Comparison of ENCODE assay signal across 16 mouse cellular contexts in genomic region chr5:105629955-105630354, GRCm38 (mm10).
DNase-seq lines count a peak whose midpoint lies in the region.
"Had no signal": no experiment of that assay in that cellular context is flagged by ENCODE, and none has a peak within 500 bp of the region (broad histone marks: within the 10 kb centered on the region; RNA-seq: fewer than 3 reads in every experiment).

No protein-coding gene starts in this region.

- intact Hi-C loops in heart, postnatal 25 days (cut with DNase I) = no loop called here

- peak; percentile 37 for DNase-seq in 3T3-L1 (ENCODE audit: low read depth, low spot score)
- DNase-seq in MN1 (ENCODE audit: low spot score) = peak; percentile 28
- peak; percentile 46 for DNase-seq in adipocyte (ENCODE audit: low spot score)
- DNase-seq in heart, postnatal 25 days (ENCODE audit: low spot score) = no peak
- no peak for DNase-seq in urinary bladder, adult 2 months (ENCODE audit: low spot score)
- DNase-seq in spleen, postnatal 36 days (ENCODE audit: low spot score in 2 of 2) = no peak
- DNase-seq: adrenal gland, postnatal 14 days; cerebellum, adult 11-12 months; cerebellum, adult 8-10 months; cerebellum, postnatal 10 days; cerebellum, postnatal 36 days; embryo, embryonic 11 days; gastrocnemius, postnatal 25 days; heart, adult 2 months; heart, postnatal 36 days; kidney, adult 11 months had no signal

Comparison
In these comparisons a context has a peak if more than half of its experiments do, and no peak if none do; other contexts are left out.
1. DNase-seq: peak in 3T3-L1 (single experiment), MN1 (single experiment) and adipocyte (single experiment); none in heart, postnatal 25 days (single experiment), urinary bladder, adult 2 months (single experiment) and spleen, postnatal 36 days (0 of 2).